Mouse (Mus musculus) liver, adult (tissue): ENCODE results near the gene Tmem63c.

Experiments used
- GATA4 ChIP-seq: IDR thresholded peaks from 2 replicates; pipeline ENCODE4 v1.6.1; 2014; ENCODE audit warnings: mild to moderate bottlenecking, low read length; ENCODE audit not compliant: insufficient replicate concordance

Gene Tmem63c

GRCm38 (mm10) chr12:87131181-87131580 lies 110.0 kb downstream of the Tmem63c start:
- TF ChIP-seq GATA4: no peak

- no peak for TF ChIP-seq GATA4
These were observed 110.5 kb downstream of the Tmem63c start for GRCm38 (mm10) chr12:87131619-87132018.

- no peak for TF ChIP-seq GATA4
These were observed 111.1 kb downstream of the Tmem63c start for GRCm38 (mm10) chr12:87132210-87132609.

GRCm38 (mm10) chr12:87132784-87133183 lies 111.6 kb downstream of the Tmem63c start:
- peak; percentile 76; the same call in 1 of the 2 replicates for TF ChIP-seq GATA4

- TF ChIP-seq GATA4: no peak
These were observed 116.5 kb downstream of the Tmem63c start for GRCm38 (mm10) chr12:87137439-87138341.

GRCm38 (mm10) chr12:87138342-87138701 lies 117.2 kb downstream of the Tmem63c start:
- TF ChIP-seq GATA4: no peak

GRCm38 (mm10) chr12:87138768-87139167 lies 117.6 kb downstream of the Tmem63c start:
- TF ChIP-seq GATA4: no peak
